Mouse (Mus musculus) left cerebral cortex, postnatal 4 days (tissue): ENCODE results near the gene Rnf114. TPM values are rescaled to one million over a fixed set of nuclear protein-coding genes. Genes with fewer than 3 reads are reported as not detected.

Experiments
- DNase-seq: peaks from one replicate; pipeline ENCODE4 v3.0.0-alpha.2; 2022
- intact Hi-C: fragments of 180-260 bp; cut with DNase I; formaldehyde crosslinking; loops from one replicate; pipeline ENCODE4 v1.15.1; 2025
- total RNA-seq, 2 experiments: library from RNA; stranded (reverse); gene quantifications; 2 replicates each; pipeline ENCODE4 v1.2.3; 2021

The Rnf114 gene
- 10 to 100 TPM; 36.6 to 40.0 TPM for total RNA-seq

DNA sequence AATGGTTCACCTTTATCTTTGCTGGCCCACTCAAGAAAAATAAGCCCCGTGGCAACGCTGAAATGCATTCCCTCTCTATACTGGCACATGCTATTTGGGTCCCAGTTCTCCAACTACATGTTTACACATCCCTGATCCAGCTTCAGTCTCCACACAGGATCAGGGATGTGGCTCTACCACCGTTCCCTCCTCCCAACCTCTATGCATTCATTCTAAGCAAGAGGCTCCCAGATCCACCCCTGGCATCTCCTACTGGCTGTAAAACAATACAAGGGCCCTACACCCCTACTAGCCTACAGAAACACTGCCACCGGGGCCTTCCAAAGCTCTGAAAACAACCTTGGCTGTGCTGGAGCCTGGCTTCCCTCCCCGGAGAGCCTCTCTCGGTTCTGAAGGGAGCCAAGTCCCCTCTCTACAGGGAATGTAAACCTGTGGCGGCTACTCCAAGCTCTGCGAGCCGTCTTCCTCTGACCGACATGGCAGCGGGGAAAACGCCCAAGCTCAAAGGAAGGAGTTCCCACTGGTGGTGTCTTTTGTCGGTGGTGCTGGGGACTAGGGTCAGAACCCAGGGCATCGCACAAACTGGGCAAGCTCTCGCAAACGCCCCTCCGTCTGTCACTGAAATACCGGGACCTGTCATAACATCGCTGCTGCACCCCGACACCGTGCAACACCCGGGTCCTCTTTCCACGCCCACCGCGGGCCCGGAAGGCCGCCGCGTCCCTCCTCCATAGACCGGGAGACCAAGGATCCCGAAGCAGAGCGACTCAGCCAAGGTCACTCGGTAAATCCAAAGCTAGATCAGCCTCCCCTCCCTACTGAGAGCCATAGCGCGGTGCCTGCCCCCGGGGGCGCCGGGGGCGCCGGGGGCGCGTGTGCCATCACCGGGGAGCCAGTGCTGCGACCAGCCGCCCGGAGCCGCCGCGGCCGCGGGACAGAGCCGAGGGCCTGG, at the start of gene Rnf114:
TSS of gene Rnf114 (plus strand) at position 889 of the 952 bp plus-strand sequence.
- intact Hi-C loops: no loop called here

DNA sequence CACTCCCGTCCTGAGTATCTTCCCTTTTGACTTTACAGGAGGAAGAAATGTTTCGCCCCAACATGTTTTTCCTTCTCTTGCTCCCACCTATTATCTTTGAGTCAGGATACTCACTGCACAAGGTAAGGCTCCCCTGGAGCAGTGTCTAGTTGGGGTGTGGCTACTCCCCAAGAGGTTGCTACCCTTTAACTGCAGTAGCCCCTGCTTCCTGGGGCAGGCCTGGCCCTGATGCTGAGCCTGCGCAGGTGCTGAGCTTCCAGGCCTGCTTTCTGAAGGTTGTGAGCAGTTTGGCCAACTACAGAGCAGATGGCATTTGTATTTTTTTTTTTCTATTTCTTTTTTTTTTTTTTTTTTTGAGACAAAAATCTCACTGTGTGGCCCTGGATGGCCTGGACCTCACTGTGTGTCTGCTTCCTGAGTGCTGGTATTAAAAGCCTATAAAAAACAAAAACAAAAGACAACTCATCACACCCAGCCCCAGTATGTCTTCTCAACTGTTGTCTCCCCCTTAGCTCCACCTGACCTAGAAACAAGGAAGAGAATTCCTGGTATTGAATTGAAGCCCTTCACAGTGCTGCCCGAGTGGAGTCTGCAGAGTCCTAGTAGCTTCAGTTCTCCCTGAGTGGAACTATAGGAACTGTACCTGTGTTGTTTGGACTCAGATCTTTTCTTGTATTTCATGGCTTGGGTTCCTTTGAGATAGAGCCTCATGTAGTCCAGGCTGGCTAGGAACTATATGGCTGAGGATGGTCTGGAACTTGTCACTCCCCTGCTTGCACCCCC, 48.8 kb upstream of the Rnf114 start:
- intact Hi-C loops: no loop called here
- DNase-seq: no peak

More for the DNA sequence above, at the start of gene Rnf114:
- peak; percentile 35 for DNase-seq

DNA sequence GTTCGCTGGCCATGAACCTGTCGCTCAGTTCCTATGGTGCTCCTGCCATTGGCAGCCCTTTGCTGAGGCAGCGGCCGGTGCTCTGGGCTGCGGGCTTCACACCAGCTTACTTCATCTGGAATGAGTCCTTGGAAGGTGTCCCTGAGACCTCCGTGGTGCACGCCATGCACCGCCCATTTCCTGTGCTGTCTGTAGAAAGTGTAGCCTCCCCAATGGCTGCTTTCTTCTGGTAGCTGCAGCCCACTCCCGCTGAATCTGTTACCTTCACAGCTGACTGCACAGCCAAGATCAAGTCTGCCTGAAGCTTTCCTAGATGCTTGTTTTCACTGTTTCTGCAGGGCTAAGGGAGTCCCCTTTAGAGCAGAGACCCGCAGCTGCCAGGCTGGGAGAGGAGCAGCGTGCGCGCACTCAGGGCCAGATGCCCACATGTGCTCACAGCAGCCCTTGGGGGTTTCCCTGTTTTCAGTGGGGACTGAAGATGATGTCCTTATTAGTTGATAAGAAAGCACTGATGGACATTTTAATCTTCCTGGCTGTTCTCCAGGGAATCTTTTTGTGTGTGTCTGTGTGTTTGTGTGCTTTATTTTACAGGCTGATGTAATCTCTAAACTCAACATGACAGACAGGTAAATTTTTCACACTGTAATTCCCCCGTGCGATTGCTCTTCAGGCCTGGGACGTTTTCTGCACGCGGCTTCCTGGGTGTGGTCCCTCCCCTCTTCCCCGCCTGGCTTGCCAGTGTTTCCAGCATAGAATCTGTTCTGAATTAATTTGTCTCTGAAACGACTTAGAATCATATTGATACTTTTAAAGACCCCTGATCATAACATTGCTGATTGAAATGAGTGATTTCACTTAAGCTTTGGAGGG, 46.3 kb upstream of the Rnf114 start:
- peak; percentile 44 for DNase-seq
- intact Hi-C loops: no loop called here

GRCm38 (mm10) chr2:167447207-167447606, 45.2 kb upstream of the Rnf114 start:
- no peak for DNase-seq
- intact Hi-C loops: no loop called here

- intact Hi-C loops: no loop called here
- DNase-seq: no peak
These were observed 44.8 kb upstream of the Rnf114 start for GRCm38 (mm10) chr2:167447629-167448028.

DNA sequence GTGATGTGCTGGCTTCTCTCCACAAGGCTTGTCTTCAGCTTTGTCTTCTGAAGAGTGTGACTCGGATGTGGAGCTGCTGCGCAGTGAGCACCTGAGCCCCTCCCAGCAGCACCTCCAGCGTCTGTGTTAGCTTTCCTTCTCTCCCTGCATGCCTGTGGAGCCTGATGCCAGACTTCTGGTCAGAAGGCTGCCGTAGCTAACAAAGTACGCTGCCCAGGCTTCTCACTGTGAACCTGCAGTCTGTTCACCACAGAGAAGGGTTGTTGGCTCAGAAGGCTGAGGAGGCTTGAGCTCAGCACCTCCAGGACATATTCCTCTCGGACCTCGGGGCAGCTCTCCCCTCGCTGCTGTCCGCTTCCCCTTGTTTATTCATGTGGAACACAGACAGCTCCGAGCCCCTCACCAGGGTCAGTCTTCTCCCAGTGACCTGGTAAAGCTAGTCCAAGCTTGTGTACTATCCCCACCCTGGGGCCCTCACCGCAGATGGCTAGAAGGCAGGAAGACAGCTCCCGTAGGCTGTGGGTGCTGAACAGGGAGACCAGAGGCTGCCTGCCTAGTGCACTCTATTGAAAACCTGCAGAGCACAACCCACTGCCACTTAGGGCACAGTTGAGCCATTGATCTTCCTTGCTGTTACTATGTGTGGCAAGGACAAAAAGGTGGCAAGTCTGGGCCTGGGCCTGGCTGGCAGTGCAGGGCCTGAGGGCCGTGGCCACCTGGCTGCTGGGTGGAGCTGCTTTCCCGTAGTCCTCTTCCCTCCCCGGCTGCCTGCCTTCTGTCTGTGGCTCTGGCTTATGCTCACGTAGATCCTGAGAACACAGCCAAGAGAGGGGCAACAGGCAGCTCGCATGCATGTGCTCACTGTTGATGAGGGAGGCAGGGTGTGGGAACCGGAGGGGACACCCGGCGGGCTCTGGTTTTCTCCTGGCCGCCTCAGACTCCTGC, 42.8 kb upstream of the Rnf114 start:
- DNase-seq: peak; percentile 36
- intact Hi-C loops: no loop called here

DNA sequence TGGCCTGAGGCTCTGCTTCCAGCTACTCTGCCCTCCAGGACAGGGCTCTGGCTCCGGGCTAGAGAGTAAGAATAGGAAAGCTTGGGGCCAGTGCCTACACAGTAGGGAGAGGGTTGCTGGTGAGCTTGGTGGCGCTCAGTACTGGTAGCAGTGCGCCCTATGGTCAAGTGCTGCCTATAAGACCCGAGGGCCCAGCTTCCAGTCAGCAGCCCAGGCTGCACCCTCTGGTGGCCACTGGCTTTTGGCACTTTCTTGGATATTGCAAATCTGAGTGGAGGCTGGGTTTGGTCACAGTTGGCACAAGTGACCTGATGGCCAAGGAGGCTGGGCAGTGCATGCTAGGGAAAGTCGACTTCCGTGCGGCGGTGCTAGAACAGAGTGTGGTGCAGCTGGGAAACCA, 41.8 kb upstream of the Rnf114 start:
- intact Hi-C loops: no loop called here
- DNase-seq: no peak

DNA sequence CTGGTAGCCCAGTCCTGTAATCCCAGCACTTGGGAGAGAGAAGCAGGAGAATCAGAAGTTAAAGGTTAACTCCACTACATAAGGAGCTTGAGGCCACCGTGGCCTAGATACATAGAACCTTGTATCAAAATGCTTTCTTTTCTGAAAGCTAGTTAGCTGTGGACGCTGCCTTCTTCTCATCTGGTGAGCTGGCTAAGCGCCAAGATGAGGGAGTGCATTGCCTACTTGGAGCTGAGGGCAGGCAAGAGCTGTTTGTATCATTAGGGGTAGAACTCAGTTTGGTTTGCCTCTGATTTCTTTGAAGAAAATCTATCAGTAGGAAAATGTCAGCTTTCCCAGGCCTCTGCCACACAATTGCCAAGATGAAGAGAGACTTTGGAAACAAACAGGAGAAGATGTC, 38.6 kb upstream of the Rnf114 start:
- DNase-seq: peak; percentile 71
- intact Hi-C loops: no loop called here

GRCm38 (mm10) chr2:167456361-167457020, 36.0 kb upstream of the Rnf114 start:
- peak; percentile 56 for DNase-seq
- intact Hi-C loops: no loop called here

GRCm38 (mm10) chr2:167457213-167457612, 35.2 kb upstream of the Rnf114 start:
- intact Hi-C loops: no loop called here
- peak; percentile 70 for DNase-seq

DNA sequence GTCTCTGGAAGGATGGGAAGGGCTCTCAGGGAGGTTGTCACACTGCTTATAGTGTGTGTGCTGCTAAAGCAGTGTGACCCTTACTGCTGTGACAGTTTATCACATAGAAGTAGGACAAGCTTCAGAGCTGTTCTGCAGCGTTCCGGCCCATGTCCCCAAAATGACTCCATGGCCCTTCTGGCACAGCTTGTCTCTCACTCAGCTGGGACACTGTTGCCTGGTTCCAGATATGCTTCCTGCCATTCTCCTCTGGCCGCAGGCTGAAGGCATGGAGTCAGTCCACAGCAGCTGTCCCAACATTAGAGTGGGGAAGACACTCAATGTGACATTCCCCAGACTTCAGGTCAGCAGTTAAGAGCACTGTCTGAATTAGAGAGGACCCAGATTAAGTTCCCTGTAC, 33.9 kb upstream of the Rnf114 start:
- no peak for DNase-seq
- intact Hi-C loops: no loop called here

DNA sequence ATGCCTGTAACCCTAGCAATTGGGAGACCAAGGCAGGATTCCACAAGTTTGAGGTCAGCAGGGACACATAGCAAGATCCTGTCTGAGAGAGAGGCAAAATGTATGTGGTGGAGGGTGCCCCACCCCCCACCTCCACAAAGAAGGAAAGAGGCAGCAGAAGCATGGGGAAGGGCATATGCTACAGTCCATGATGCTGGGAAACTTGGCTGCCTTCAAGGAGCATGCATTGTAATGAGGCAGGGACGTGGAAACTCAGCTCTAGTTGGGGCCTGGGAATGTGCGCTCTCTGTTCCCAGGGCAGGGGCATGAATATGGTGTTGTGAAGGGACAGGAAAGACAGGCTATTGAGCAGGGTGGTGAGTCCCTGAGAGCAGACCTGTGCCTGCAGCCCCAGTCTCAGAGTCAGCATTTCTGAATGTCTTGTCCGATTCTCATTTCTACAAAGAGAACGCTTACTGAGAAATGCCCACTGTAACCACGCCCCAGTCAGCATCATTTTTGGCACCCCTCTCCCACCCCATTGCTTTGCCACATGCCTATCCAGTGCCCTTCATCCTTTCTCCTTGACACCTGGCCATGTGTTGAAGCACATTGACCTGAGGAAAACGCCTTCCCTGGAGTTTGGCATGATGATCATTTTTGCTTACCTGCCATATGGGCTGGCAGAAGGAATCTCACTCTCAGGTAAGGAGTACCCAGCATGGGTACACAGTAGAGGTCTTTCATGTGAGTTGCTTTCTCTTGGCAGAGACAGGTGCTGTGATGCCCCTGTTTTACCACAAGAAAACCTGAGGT, 33.2 kb upstream of the Rnf114 start:
- peak; percentile 60 for DNase-seq
- intact Hi-C loops: no loop called here

DNA sequence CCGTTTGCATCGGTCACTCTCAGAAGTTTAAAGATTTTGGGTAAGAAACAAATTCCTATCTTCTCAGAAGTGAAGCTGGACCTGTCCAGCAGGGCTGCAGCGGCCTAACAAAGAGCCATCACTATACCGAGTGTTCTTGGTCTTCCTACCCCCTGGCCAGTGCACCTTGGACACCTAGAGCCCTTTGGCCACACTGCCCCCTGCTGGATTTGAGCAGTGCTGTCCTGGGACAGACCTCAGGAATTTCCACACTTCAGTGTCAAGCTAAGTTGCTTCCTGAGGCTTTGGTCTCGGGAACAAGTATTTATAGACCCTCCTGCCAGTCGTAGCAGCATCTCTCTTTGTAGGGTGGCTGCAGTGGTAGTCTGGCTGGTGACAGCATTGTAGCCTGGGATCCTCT, 29.5 kb upstream of the Rnf114 start:
- peak; percentile 62 for DNase-seq
- intact Hi-C loops: no loop called here

DNA sequence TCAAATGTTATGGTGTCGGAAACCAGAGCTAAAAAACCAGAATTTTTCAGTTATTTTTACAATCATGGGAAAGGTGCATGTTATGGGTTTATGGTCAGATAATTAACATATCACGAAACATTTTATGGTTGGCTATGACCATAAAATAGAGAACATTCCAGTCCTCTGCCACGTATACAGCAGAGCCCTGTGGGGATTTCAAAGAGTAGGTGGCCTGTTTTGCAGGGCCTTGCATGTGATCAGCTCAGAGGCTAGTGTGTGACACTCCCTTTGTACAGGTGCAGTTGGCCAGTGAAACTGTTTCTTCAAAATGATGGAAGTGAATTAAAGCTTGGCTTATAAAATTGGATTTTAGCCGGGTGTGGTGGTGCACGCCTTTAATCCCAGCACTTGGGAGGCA, 28.6 kb upstream of the Rnf114 start:
- DNase-seq: no peak
- intact Hi-C loops: no loop called here

DNA sequence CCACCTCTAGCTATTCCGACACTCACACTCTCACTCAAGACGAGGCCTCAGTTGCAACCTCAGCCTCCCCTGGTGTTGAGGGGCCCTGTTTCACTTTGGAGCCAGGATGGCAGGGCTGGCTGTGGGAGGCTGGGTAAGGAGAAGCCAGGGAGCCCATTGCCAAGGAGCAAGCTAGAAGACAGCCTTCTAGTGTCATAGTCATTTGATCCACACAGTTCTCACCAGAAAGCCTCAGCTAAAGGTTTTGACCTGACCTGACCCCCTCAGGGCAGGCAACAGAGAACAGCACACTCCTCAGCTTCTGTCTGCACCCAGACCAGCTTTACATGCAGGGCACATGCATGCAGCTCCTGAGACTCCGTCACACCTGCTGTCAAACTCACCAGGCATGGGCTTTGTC, 26.5 kb upstream of the Rnf114 start:
- intact Hi-C loops: no loop called here

DNA sequence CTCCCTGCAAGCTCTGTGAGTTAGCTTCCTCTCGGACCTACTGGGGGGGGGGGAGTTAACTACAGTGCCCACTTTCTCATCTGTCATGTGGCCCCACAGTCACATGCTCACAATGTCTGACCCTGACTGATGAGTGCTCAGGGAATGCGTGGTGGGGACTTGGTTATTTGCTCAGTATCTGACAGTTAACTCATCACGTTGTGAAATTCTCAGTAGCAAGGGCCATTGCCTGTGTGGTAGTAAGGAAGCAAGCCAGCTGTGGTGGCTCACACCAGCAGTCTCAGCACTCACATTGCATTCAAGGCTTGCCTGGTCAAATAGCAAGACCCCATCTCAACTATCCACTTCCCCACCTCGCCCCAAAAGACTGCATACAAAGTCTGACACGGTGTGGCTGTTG, 25.2 kb upstream of the Rnf114 start:
- intact Hi-C loops: no loop called here

More for the DNA sequence above, 26.5 kb upstream of the Rnf114 start:
- DNase-seq: no peak

GRCm38 (mm10) chr2:167468444-167468843, 24.0 kb upstream of the Rnf114 start:
- intact Hi-C loops: no loop called here
- DNase-seq: no peak

More for the DNA sequence above, 25.2 kb upstream of the Rnf114 start:
- no peak for DNase-seq

- intact Hi-C loops: no loop called here
- DNase-seq: no peak
These were observed 21.8 kb upstream of the Rnf114 start for GRCm38 (mm10) chr2:167470611-167471010.
